Mouse (Mus musculus): ENCODE measurements at regions not wholly inside any gene's neighbourhood (a gene's known extent, or its start where the extent isn't known, plus 50 kb on each side); places are given as distances from the start of the nearest gene placed in this dataset.

- Histone ChIP-seq H3K4me3 (ENCODE audit: low read depth, low read length) (no peak overlapping the region), H3K27me3 (ENCODE audit: control insufficient read depth, insufficient read depth, low read length) (no peaks in the 10 kb centered on the region), H3K36me3 (ENCODE audit: control insufficient read depth, insufficient read depth, low read length) (no peaks in the 10 kb centered on the region), H3K4me1 (ENCODE audit: control insufficient read depth, insufficient read depth, low read length) (no peaks in the 10 kb centered on the region), H3K9ac (ENCODE audit: low read depth, low read length) (no peak overlapping the region), H3K4me2 (no peak overlapping the region), H3K27ac (ENCODE audit: low read depth, low read length) (no peak overlapping the region), H3K9me3 (replicated peaks; ENCODE audit: control insufficient read depth, low read length) (no peaks in the 10 kb centered on the region)
- no peak for ATAC-seq (replicated peaks; ENCODE audit: insufficient number of reproducible peaks, low FRiP score, low TSS enrichment)
- WGBS (ENCODE audit: insufficient replicate concordance) = 67% methylated on average over 2 of the region's 2 CpGs
These were observed 84.1 kb upstream of the Hgf start for GRCm38 (mm10) chr5:16469221-16469620.

- Histone ChIP-seq H3K4me2 (peak overlapping the region; percentile 49), H3K9ac (ENCODE audit: low read depth, low read length) (no peak overlapping the region), H3K4me3 (ENCODE audit: low read depth, low read length) (no peak overlapping the region), H3K4me1 (ENCODE audit: control insufficient read depth, insufficient read depth, low read length) (no peaks in the 10 kb centered on the region), H3K27me3 (ENCODE audit: control insufficient read depth, insufficient read depth, low read length) (no peaks in the 10 kb centered on the region), H3K9me3 (replicated peaks; ENCODE audit: control insufficient read depth, low read length) (no peaks in the 10 kb centered on the region), H3K36me3 (ENCODE audit: control insufficient read depth, insufficient read depth, low read length) (no peaks in the 10 kb centered on the region), H3K27ac (ENCODE audit: low read depth, low read length) (peak overlapping the region; percentile 64)
- 45% methylated on average over 13 of the region's 13 CpGs for WGBS (ENCODE audit: insufficient replicate concordance)
- ATAC-seq (replicated peaks; ENCODE audit: insufficient number of reproducible peaks, low FRiP score, low TSS enrichment) = no peak
These were observed 83.5 kb upstream of the Hgf start for GRCm38 (mm10) chr5:16469644-16470275.

- Histone ChIP-seq H3K4me2 (peak overlapping the region; percentile 49), H3K4me1 (ENCODE audit: control insufficient read depth, insufficient read depth, low read length) (no peaks in the 10 kb centered on the region), H3K27ac (ENCODE audit: low read depth, low read length) (peak overlapping the region; percentile 64), H3K4me3 (ENCODE audit: low read depth, low read length) (no peak overlapping the region), H3K27me3 (ENCODE audit: control insufficient read depth, insufficient read depth, low read length) (no peaks in the 10 kb centered on the region), H3K36me3 (ENCODE audit: control insufficient read depth, insufficient read depth, low read length) (no peaks in the 10 kb centered on the region), H3K9me3 (replicated peaks; ENCODE audit: control insufficient read depth, low read length) (no peaks in the 10 kb centered on the region), H3K9ac (ENCODE audit: low read depth, low read length) (peak overlapping the region; percentile 22; the same call in 1 of the 2 replicates)
- whole genome bisulfite sequencing (ENCODE audit: insufficient replicate concordance) = 21% methylated on average over 10 of the region's 10 CpGs
- ATAC-seq (replicated peaks; ENCODE audit: insufficient number of reproducible peaks, low FRiP score, low TSS enrichment) = no peak
These were observed 82.8 kb upstream of the Hgf start for GRCm38 (mm10) chr5:16470366-16470982.

GRCm38 (mm10) chr5:16487969-16488368 is 65.3 kb upstream of the Hgf start:
- WGBS (ENCODE audit: insufficient replicate concordance) = 75% methylated on average over 1 of the region's 1 CpGs
- H3K36me3 ChIP-seq (ENCODE audit: control insufficient read depth, insufficient read depth, low read length) = no peaks in the 10 kb centered on the region
- no peak overlapping the region for H3K4me2 ChIP-seq
- H3K4me1 ChIP-seq (ENCODE audit: control insufficient read depth, insufficient read depth, low read length) = no peaks in the 10 kb centered on the region
- H3K27me3 ChIP-seq (ENCODE audit: control insufficient read depth, insufficient read depth, low read length) = no peaks in the 10 kb centered on the region
- no peak overlapping the region for H3K9ac ChIP-seq (ENCODE audit: low read depth, low read length)
- ATAC-seq (replicated peaks; ENCODE audit: insufficient number of reproducible peaks, low FRiP score, low TSS enrichment) = no peak
- H3K4me3 ChIP-seq (ENCODE audit: low read depth, low read length) = no peak overlapping the region
- no peak overlapping the region for H3K27ac ChIP-seq (ENCODE audit: low read depth, low read length)
- H3K9me3 ChIP-seq (replicated peaks; ENCODE audit: control insufficient read depth, low read length) = no peaks in the 10 kb centered on the region

GRCm38 (mm10) chr5:16489803-16490202 is 63.5 kb upstream of the Hgf start:
- no peaks in the 10 kb centered on the region for H3K9me3 ChIP-seq (replicated peaks; ENCODE audit: control insufficient read depth, low read length)
- no peaks in the 10 kb centered on the region for H3K27me3 ChIP-seq (ENCODE audit: control insufficient read depth, insufficient read depth, low read length)
- no peaks in the 10 kb centered on the region for H3K4me1 ChIP-seq (ENCODE audit: control insufficient read depth, insufficient read depth, low read length)
- H3K4me3 ChIP-seq (ENCODE audit: low read depth, low read length) = no peak overlapping the region
- no peaks in the 10 kb centered on the region for H3K36me3 ChIP-seq (ENCODE audit: control insufficient read depth, insufficient read depth, low read length)
- no peak overlapping the region for H3K4me2 ChIP-seq
- ATAC-seq (replicated peaks; ENCODE audit: insufficient number of reproducible peaks, low FRiP score, low TSS enrichment) = no peak
- H3K9ac ChIP-seq (ENCODE audit: low read depth, low read length) = no peak overlapping the region
- H3K27ac ChIP-seq (ENCODE audit: low read depth, low read length) = no peak overlapping the region

GRCm38 (mm10) chr5:16499891-16500290 is 53.4 kb upstream of the Hgf start:
- Histone ChIP-seq H3K9ac (ENCODE audit: low read depth, low read length) (no peak overlapping the region), H3K9me3 (replicated peaks; ENCODE audit: control insufficient read depth, low read length) (no peaks in the 10 kb centered on the region), H3K4me1 (ENCODE audit: control insufficient read depth, insufficient read depth, low read length) (no peaks in the 10 kb centered on the region), H3K36me3 (ENCODE audit: control insufficient read depth, insufficient read depth, low read length) (no peaks in the 10 kb centered on the region), H3K27me3 (ENCODE audit: control insufficient read depth, insufficient read depth, low read length) (no peaks in the 10 kb centered on the region), H3K4me3 (ENCODE audit: low read depth, low read length) (no peak overlapping the region), H3K4me2 (no peak overlapping the region), H3K27ac (ENCODE audit: low read depth, low read length) (no peak overlapping the region)
- 46% methylated on average over 7 of the region's 7 CpGs for WGBS (ENCODE audit: insufficient replicate concordance)
- no peak for ATAC-seq (replicated peaks; ENCODE audit: insufficient number of reproducible peaks, low FRiP score, low TSS enrichment)

Measured in heart, embryonic 11.5 days (tissue).